In genomic region chr1:53851334-53851733, GRCm38 (mm10) we compare ENCODE assay signal across 9 mouse cellular contexts.
DNase-seq lines count a peak whose midpoint lies in the region; ATAC-seq and TF ChIP-seq lines count a peak whose summit lies in the region.
"Had no signal": no experiment of that assay in that cellular context is flagged by ENCODE, and none has a peak within 500 bp of the region (broad histone marks: within the 10 kb centered on the region; RNA-seq: fewer than 3 reads in every experiment).

No protein-coding gene starts in this region.

- H3K9me3 ChIP-seq in G1E (replicated peaks): no peaks in the 10 kb centered on the region
- H3K9me3 ChIP-seq in liver, embryonic 13.5 days (replicated peaks): no peaks in the 10 kb centered on the region
- no peaks in the 10 kb centered on the region for H3K9me3 ChIP-seq in midbrain, embryonic 11.5 days (ENCODE audit: control insufficient read depth, low read length)
- H3K9me3 ChIP-seq: intestine, embryonic 15.5 days had no signal

- WGBS in liver, embryonic 13.5 days (ENCODE audit: insufficient replicate concordance): 25% methylated on average over 8 of the region's 8 CpGs
- 71% methylated on average over 8 of the region's 8 CpGs for WGBS in small intestine, adult 2 months
- WGBS in midbrain, embryonic 11.5 days: 88% methylated on average over 8 of the region's 8 CpGs

- intact Hi-C loops in left cerebral cortex, postnatal 4 days (cut with DNase I): no loop called here

- TF ChIP-seq POLR2A in small intestine, adult 2 months (IDR thresholded peaks at IDR 0.05; ENCODE audit: low read depth, low read length): no peak

- no peak overlapping the region for H3K9ac ChIP-seq in liver, embryonic 13.5 days
- no peak overlapping the region for H3K9ac ChIP-seq in midbrain, embryonic 11.5 days (ENCODE audit: low read length)
- H3K9ac ChIP-seq: intestine, embryonic 15.5 days had no signal

- peak; percentile 12 for DNase-seq in embryo, embryonic 10 days (ENCODE audit: low spot score)
- DNase-seq in embryo, embryonic 9.5 days (ENCODE audit: extremely low spot score): no peak
- DNase-seq in G1E (ENCODE audit: low spot score): no peak
- DNase-seq in liver, embryonic 13.5 days: peak; percentile 3
- no peak for DNase-seq in embryo, embryonic 10.5 days (ENCODE audit: low spot score)
- DNase-seq in left cerebral cortex, postnatal 4 days: no peak
- DNase-seq in midbrain, embryonic 11.5 days (ENCODE audit: low spot score, missing footprints): no peak

- peak; percentile 18; the same call in 1 of the 2 replicates for ATAC-seq in G1E (ENCODE audit: extremely low read depth, insufficient number of reproducible peaks, low FRiP score, poor library complexity, severe bottlenecking)
- ATAC-seq in liver, embryonic 13.5 days (ENCODE audit: low read depth): no peak
- ATAC-seq in midbrain, embryonic 11.5 days (ENCODE audit: low FRiP score): no peak

- no peak overlapping the region for H3K4me3 ChIP-seq in G1E (ENCODE audit: low read depth, low read length)
- no peak overlapping the region for H3K4me3 ChIP-seq in liver, embryonic 13.5 days (replicated peaks)
- no peak overlapping the region for H3K4me3 ChIP-seq in small intestine, adult 2 months (ENCODE audit: low read depth, low read length)
- no peak overlapping the region for H3K4me3 ChIP-seq in midbrain, embryonic 11.5 days (ENCODE audit: low read depth, low read length)
- H3K4me3 ChIP-seq: intestine, embryonic 15.5 days had no signal

- H3K4me1 ChIP-seq in G1E (ENCODE audit: insufficient read depth, low read depth, low read length): peaks cover 4% of the 10 kb centered on the region; the same call in 1 of the 2 replicates
- peaks cover 8% of the 10 kb centered on the region; the same call in 1 of the 2 replicates for H3K4me1 ChIP-seq in liver, embryonic 13.5 days (replicated peaks)
- H3K4me1 ChIP-seq in small intestine, adult 2 months (ENCODE audit: control insufficient read depth, insufficient read depth, insufficient read length, low read length): peaks cover 8% of the 10 kb centered on the region; the same call in 1 of the 2 replicates
- H3K4me1 ChIP-seq in midbrain, embryonic 11.5 days (ENCODE audit: control insufficient read depth, insufficient read depth, low read length): no peaks in the 10 kb centered on the region

- H3K27ac ChIP-seq in liver, embryonic 13.5 days: no peak overlapping the region
- H3K27ac ChIP-seq in small intestine, adult 2 months (ENCODE audit: insufficient read depth, low read depth, low read length): peak overlapping the region; percentile 45; the same call in 1 of the 2 replicates
- H3K27ac ChIP-seq in midbrain, embryonic 11.5 days (ENCODE audit: low read depth, low read length): no peak overlapping the region
- H3K27ac ChIP-seq: intestine, embryonic 15.5 days had no signal

- H3K36me3 ChIP-seq in G1E (replicated peaks): no peaks in the 10 kb centered on the region
- H3K36me3 ChIP-seq in liver, embryonic 13.5 days: no peaks in the 10 kb centered on the region
- no peaks in the 10 kb centered on the region for H3K36me3 ChIP-seq in small intestine, adult 2 months (ENCODE audit: control insufficient read depth, insufficient read depth, low read length)
- no peaks in the 10 kb centered on the region for H3K36me3 ChIP-seq in midbrain, embryonic 11.5 days (ENCODE audit: control insufficient read depth, insufficient read depth, low read length)
- H3K36me3 ChIP-seq: intestine, embryonic 15.5 days had no signal

- no peak for TF ChIP-seq CTCF in G1E (IDR thresholded peaks at IDR 0.05; ENCODE audit: low read depth, low read length)
- TF ChIP-seq CTCF in small intestine, adult 2 months (IDR thresholded peaks at IDR 0.05; ENCODE audit: extremely low read depth, insufficient read length, insufficient replicate concordance, low read depth, low read length): no peak

- no peak overlapping the region for H3K4me2 ChIP-seq in liver, embryonic 13.5 days
- H3K4me2 ChIP-seq in midbrain, embryonic 11.5 days: no peak overlapping the region
- H3K4me2 ChIP-seq: intestine, embryonic 15.5 days had no signal

- H3K27me3 ChIP-seq in G1E (ENCODE audit: insufficient read depth, low read length): no peaks in the 10 kb centered on the region
- no peaks in the 10 kb centered on the region for H3K27me3 ChIP-seq in liver, embryonic 13.5 days
- H3K27me3 ChIP-seq in small intestine, adult 2 months (ENCODE audit: control insufficient read depth, insufficient read depth, low read length): no peaks in the 10 kb centered on the region
- H3K27me3 ChIP-seq in midbrain, embryonic 11.5 days (ENCODE audit: control insufficient read depth, insufficient read depth, low read length): no peaks in the 10 kb centered on the region
- H3K27me3 ChIP-seq: intestine, embryonic 15.5 days had no signal

Comparison
In these comparisons a context has a peak if more than half of its experiments do, and no peak if none do; other contexts are left out.
1. DNase-seq: peak in embryo, embryonic 10 days (single experiment) and liver, embryonic 13.5 days (single experiment); none in embryo, embryonic 9.5 days (single experiment), G1E (single experiment), embryo, embryonic 10.5 days (single experiment), left cerebral cortex, postnatal 4 days (single experiment) and midbrain, embryonic 11.5 days (single experiment).